Comparison of ENCODE assay signal across 9 mouse cellular contexts in genomic region chr8:119913181-119913580, GRCm38 (mm10). TPM values are rescaled to one million over a fixed set of nuclear protein-coding genes. Genes with fewer than 3 reads are reported as not detected.
DNase-seq lines count a peak whose midpoint lies in the region; ATAC-seq and TF ChIP-seq lines count a peak whose summit lies in the region.
"Had no signal": no experiment of that assay in that cellular context is flagged by ENCODE, and none has a peak within 500 bp of the region (broad histone marks: within the 10 kb centered on the region; RNA-seq: fewer than 3 reads in every experiment).

No protein-coding gene starts in this region.

- 73% methylated on average over 3 of the region's 3 CpGs for WGBS in heart, embryonic 16.5 days
- 59% methylated on average over 3 of the region's 3 CpGs for WGBS in embryonic facial prominence, embryonic 13.5 days
- 79% methylated on average over 3 of the region's 3 CpGs for WGBS in hindbrain, postnatal 0 days
- 80% methylated on average over 3 of the region's 3 CpGs for whole genome bisulfite sequencing in midbrain, embryonic 12.5 days

- H3K4me2 ChIP-seq in heart, embryonic 16.5 days (ENCODE audit: low read depth, low read length) = peak overlapping the region; percentile 82; the same call in 1 of the 2 replicates
- peak overlapping the region; percentile 93 for H3K4me2 ChIP-seq in embryonic facial prominence, embryonic 13.5 days
- peak overlapping the region; percentile 87; the same call in 1 of the 2 replicates for H3K4me2 ChIP-seq in hindbrain, postnatal 0 days (ENCODE audit: low read depth, low read length)
- peak overlapping the region; percentile 77 for H3K4me2 ChIP-seq in midbrain, embryonic 12.5 days (replicated peaks)

- no peak for DNase-seq in heart, adult 8-10 months (ENCODE audit: low spot score)
- DNase-seq in hindbrain, postnatal 0 days (ENCODE audit: low spot score) = no peak
- no peak for DNase-seq in urinary bladder, postnatal 10 days (ENCODE audit: low spot score)
- no peak for DNase-seq in right cerebral cortex, postnatal 14 days

- H3K27ac ChIP-seq in heart, embryonic 16.5 days (ENCODE audit: low read length) = no peak overlapping the region
- no peak overlapping the region for H3K27ac ChIP-seq in embryonic facial prominence, embryonic 13.5 days
- no peak overlapping the region for H3K27ac ChIP-seq in hindbrain, postnatal 0 days
- no peak overlapping the region for H3K27ac ChIP-seq in midbrain, embryonic 12.5 days (replicated peaks)

- H3K4me1 ChIP-seq in heart, embryonic 16.5 days (ENCODE audit: control insufficient read depth, insufficient read depth, low read length) = peaks cover 51% of the 10 kb centered on the region
- peaks cover 59% of the 10 kb centered on the region for H3K4me1 ChIP-seq in embryonic facial prominence, embryonic 13.5 days
- peaks cover 25% of the 10 kb centered on the region for H3K4me1 ChIP-seq in hindbrain, postnatal 0 days (ENCODE audit: insufficient read depth, low read length)
- H3K4me1 ChIP-seq in midbrain, embryonic 12.5 days = peaks cover 51% of the 10 kb centered on the region

- H3K9ac ChIP-seq in heart, embryonic 16.5 days (ENCODE audit: low read length) = peak overlapping the region; percentile 21; the same call in 1 of the 2 replicates
- H3K9ac ChIP-seq in embryonic facial prominence, embryonic 13.5 days = 0 out of 2 replicates have a peak overlapping the region, but pooled peaks have one; percentile 52
- no peak overlapping the region for H3K9ac ChIP-seq in hindbrain, postnatal 0 days (replicated peaks; ENCODE audit: low read length)
- no peak overlapping the region for H3K9ac ChIP-seq in midbrain, embryonic 12.5 days (replicated peaks)

- no peaks in the 10 kb centered on the region for H3K36me3 ChIP-seq in heart, embryonic 16.5 days (ENCODE audit: control insufficient read depth, insufficient read depth)
- no peaks in the 10 kb centered on the region for H3K36me3 ChIP-seq in embryonic facial prominence, embryonic 13.5 days
- H3K36me3 ChIP-seq in hindbrain, postnatal 0 days (ENCODE audit: insufficient read depth, low read length) = no peaks in the 10 kb centered on the region
- H3K36me3 ChIP-seq in midbrain, embryonic 12.5 days = 0 out of 2 replicates have a peak, but pooled peaks cover 4% of the 10 kb centered on the region

- no peaks in the 10 kb centered on the region for H3K9me3 ChIP-seq in heart, embryonic 16.5 days (replicated peaks; ENCODE audit: control insufficient read depth, low read length)
- no peaks in the 10 kb centered on the region for H3K9me3 ChIP-seq in embryonic facial prominence, embryonic 13.5 days
- H3K9me3 ChIP-seq in hindbrain, postnatal 0 days (ENCODE audit: low read length) = no peaks in the 10 kb centered on the region
- H3K9me3 ChIP-seq in midbrain, embryonic 12.5 days = no peaks in the 10 kb centered on the region

- H3K27me3 ChIP-seq in heart, embryonic 16.5 days (ENCODE audit: control insufficient read depth, insufficient read depth, low read length) = no peaks in the 10 kb centered on the region
- H3K27me3 ChIP-seq in embryonic facial prominence, embryonic 13.5 days = peaks cover 5% of the 10 kb centered on the region; the same call in 1 of the 2 replicates
- no peaks in the 10 kb centered on the region for H3K27me3 ChIP-seq in hindbrain, postnatal 0 days (ENCODE audit: insufficient read depth, low read length)
- peaks cover 4% of the 10 kb centered on the region for H3K27me3 ChIP-seq in midbrain, embryonic 12.5 days
- H3K27me3 ChIP-seq: CH12.LX had no signal

- ATAC-seq in heart, embryonic 16.5 days (replicated peaks; ENCODE audit: extremely low read depth, insufficient read depth, low FRiP score) = no peak
- ATAC-seq in embryonic facial prominence, embryonic 13.5 days (ENCODE audit: insufficient number of reproducible peaks, insufficient read depth, low FRiP score, low TSS enrichment, low read depth) = no peak
- ATAC-seq in hindbrain, postnatal 0 days = no peak
- ATAC-seq in midbrain, embryonic 12.5 days (ENCODE audit: low FRiP score, low read depth) = no peak
- ATAC-seq in megakaryocyte progenitor cell, adult 5-6 weeks (replicated peaks; ENCODE audit: poor library complexity) = no peak

- no peak for TF ChIP-seq CTCF in hindbrain, postnatal 0 days (IDR thresholded peaks at IDR 0.05; ENCODE audit: low read depth)

- no peak overlapping the region for H3K4me3 ChIP-seq in heart, embryonic 16.5 days (ENCODE audit: low read length)
- H3K4me3 ChIP-seq in embryonic facial prominence, embryonic 13.5 days = 0 out of 2 replicates have a peak overlapping the region, but pooled peaks have one; percentile 81
- H3K4me3 ChIP-seq in hindbrain, postnatal 0 days (ENCODE audit: low read length) = no peak overlapping the region
- no peak overlapping the region for H3K4me3 ChIP-seq in midbrain, embryonic 12.5 days

RNA-seq across cellular contexts. Expression of gene Gm20388, which starts 2.5 kb away (rescaled TPM):
- 4.5 and 7.6 TPM in 2 replicates for polyA plus RNA-seq in heart, embryonic 16.5 days (2015; fragmentation: Nextera tagmentation; extraction: Ambion mirVana)
- total RNA-seq in heart, adult 8-10 months (2022) = 1 to 10 TPM in 2 of 4 experiments, not detected in 2; 4.2 to 6.7 TPM
- polyA plus RNA-seq in embryonic facial prominence, embryonic 13.5 days (2015; fragmentation: Nextera tagmentation; extraction: Ambion mirVana) = 7.1 TPM in 1 of 2 replicates, not detected in the other
- 58.0 and 71.3 TPM in 2 replicates for total RNA-seq in hindbrain, postnatal 0 days (2014; rRNA removed)
- not detected in 2 replicates for polyA plus RNA-seq in hindbrain, postnatal 0 days (2015; fragmentation: Nextera tagmentation; extraction: Ambion mirVana)
- polyA plus RNA-seq in midbrain, embryonic 12.5 days (2016; fragmentation: Nextera tagmentation; extraction: Ambion mirVana) = 1.2 TPM in 1 of 2 replicates, not detected in the other
- total RNA-seq in megakaryocyte progenitor cell, adult 5-6 weeks (2015) = 18.6 and 18.7 TPM in 2 replicates
- total RNA-seq in megakaryocyte progenitor cell, adult 5-6 weeks (2017) = 14.7 TPM in 1 of 2 replicates, not detected in the other

RNA-seq across cellular contexts. Expression of gene Usp10, which starts 3.0 kb away (rescaled TPM):
- polyA plus RNA-seq in heart, embryonic 16.5 days (2015; fragmentation: Nextera tagmentation; extraction: Ambion mirVana) = 90.7 and 101 TPM in 2 replicates
- total RNA-seq in heart, adult 8-10 months (2022) = 10 to 100 TPM; 50.7 to 55.9 (median 53.9) TPM
- 127 and 144 TPM in 2 replicates for polyA plus RNA-seq in embryonic facial prominence, embryonic 13.5 days (2015; fragmentation: Nextera tagmentation; extraction: Ambion mirVana)
- 88.5 and 91.1 TPM in 2 replicates for total RNA-seq in hindbrain, postnatal 0 days (2014; rRNA removed)
- polyA plus RNA-seq in hindbrain, postnatal 0 days (2015; fragmentation: Nextera tagmentation; extraction: Ambion mirVana) = 89.0 and 94.2 TPM in 2 replicates
- polyA plus RNA-seq in midbrain, embryonic 12.5 days (2016; fragmentation: Nextera tagmentation; extraction: Ambion mirVana) = 147 and 149 TPM in 2 replicates
- total RNA-seq in megakaryocyte progenitor cell, adult 5-6 weeks (2015) = 71.9 and 73.0 TPM in 2 replicates
- 43.7 and 80.3 TPM in 2 replicates for total RNA-seq in megakaryocyte progenitor cell, adult 5-6 weeks (2017)

RNA-seq across cellular contexts. Expression of gene Klhl36, which starts 51.1 kb away (rescaled TPM):
- polyA plus RNA-seq in heart, embryonic 16.5 days (2015; fragmentation: Nextera tagmentation; extraction: Ambion mirVana) = 10.8 and 11.4 TPM in 2 replicates
- 1 to 10 TPM; 2.8 to 3.1 (median 2.9) TPM for total RNA-seq in heart, adult 8-10 months (2022)
- polyA plus RNA-seq in embryonic facial prominence, embryonic 13.5 days (2015; fragmentation: Nextera tagmentation; extraction: Ambion mirVana) = 8.4 and 11.6 TPM in 2 replicates
- 36.6 and 37.3 TPM in 2 replicates for total RNA-seq in hindbrain, postnatal 0 days (2014; rRNA removed)
- 20.6 and 22.0 TPM in 2 replicates for polyA plus RNA-seq in hindbrain, postnatal 0 days (2015; fragmentation: Nextera tagmentation; extraction: Ambion mirVana)
- 13.1 and 14.7 TPM in 2 replicates for polyA plus RNA-seq in midbrain, embryonic 12.5 days (2016; fragmentation: Nextera tagmentation; extraction: Ambion mirVana)
- 1.2 and 2.2 TPM in 2 replicates for total RNA-seq in megakaryocyte progenitor cell, adult 5-6 weeks (2015)
- total RNA-seq in megakaryocyte progenitor cell, adult 5-6 weeks (2017) = 3.3 and 8.0 TPM in 2 replicates

Comparison
In these comparisons a context has a peak if more than half of its experiments do, and no peak if none do; other contexts are left out.
1. H3K9ac ChIP-seq: peak in heart, embryonic 16.5 days (single experiment) and embryonic facial prominence, embryonic 13.5 days (single experiment); none in hindbrain, postnatal 0 days (single experiment) and midbrain, embryonic 12.5 days (single experiment).
2. Peak in every context shown above with its lines, with median percentiles within 50 percentile points of each other: H3K4me2 ChIP-seq.